Mouse (Mus musculus) CD4-positive, CD25-positive, alpha-beta regulatory T cell, adult 4 months (primary cell): ENCODE data around the gene Itpk1. TPM values are rescaled to one million over a fixed set of nuclear protein-coding genes. Genes with fewer than 3 reads are reported as not detected.
A peak's percentile ranks its signal among the peaks of the same experiment; 100 is the strongest.

Experiments used
- ATAC-seq: one replicate; pipeline ENCODE4 v1.8.0; 2017
- polyA plus RNA-seq, 2 experiments: library from polyadenylated mRNA; unstranded; fragments of 100-300 nt; shearing (Covaris generic); gene quantifications; one replicate each; pipeline ENCODE4 v1.2.1; 2017

Itpk1 gene
- 10 to 100 TPM; 16.3 to 20.8 TPM for polyA plus RNA-seq

DNA sequence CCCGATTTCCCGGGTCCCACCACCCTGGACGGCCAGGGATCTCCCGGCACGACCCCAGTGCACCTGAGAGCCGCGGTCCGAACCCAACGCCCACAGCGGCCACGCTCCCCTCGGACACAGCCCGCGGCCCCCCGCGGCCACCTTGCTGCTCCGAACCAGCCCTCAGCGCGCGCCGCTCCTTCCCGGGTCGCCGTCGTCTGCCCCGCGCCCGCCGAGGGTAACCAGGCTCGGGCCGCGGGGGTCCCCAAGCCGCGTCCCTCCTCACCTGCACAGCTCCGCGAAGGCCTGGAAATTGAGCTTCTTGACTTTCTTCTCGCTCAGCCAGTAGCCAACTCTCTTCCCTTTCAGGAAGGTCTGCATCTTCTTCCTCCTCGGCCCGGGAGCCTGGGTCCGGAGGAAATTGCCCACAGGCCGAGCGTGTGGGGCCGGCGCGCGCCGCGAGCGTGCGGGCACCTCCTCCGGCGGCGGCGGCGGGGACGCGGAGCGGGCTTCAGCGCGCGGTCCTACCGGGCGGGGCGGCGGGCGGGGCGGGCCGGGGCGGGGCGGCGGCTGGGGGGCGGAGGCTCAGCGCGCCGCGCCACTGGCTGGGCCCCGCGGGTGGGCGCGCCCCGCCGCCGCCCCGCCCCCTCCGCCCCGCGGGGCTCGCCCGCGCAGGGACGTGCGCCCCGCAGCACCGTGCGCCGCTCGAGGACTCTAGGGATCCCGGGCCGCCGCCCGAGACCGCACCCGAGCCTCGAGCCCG, at the start of gene Itpk1:
Gene Itpk1 (minus strand): TSS at position 474 of the 742 bp plus-strand sequence.
- ATAC-seq, result peak; percentile 40

DNA sequence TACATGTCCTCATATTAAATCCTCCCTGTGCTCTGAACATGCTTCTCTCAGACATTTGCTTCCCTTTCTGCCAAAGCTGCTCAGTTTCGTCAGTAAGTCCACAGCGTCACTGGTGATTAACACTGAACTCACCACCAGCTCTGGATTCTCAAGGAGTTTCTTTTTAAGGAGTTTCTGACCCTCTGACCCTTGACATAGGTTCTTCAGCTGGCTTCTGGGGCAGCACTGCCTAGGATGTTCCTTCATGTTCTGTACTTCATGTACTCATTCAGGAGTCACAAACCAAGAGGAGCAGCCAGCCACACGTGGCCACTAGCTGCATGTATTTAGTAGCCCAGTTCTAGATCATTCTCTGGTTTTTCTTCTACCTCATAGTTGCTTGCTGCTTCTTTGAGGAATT, 43.5 kb upstream of the Itpk1 start:
- ATAC-seq, result no peak

DNA sequence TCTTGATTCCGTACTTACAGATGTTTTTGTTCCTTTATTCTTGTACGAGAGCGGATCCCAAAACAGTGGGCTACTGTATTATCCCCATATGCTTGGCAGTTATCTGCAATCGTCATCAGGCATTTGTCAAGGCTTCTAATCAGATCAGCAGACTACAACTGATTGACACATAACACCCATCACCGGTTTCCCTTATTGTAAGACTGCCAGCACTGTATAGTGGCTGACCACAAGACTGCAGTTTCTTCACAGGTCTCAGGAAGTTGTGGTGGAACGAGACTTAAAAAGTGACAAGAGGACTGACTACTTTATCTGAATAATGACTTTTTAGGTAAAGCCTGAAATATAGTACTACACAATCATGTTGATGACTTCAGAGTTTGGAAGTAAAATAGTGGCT, 40.1 kb upstream of the Itpk1 start:
- ATAC-seq, result peak; percentile 77

DNA sequence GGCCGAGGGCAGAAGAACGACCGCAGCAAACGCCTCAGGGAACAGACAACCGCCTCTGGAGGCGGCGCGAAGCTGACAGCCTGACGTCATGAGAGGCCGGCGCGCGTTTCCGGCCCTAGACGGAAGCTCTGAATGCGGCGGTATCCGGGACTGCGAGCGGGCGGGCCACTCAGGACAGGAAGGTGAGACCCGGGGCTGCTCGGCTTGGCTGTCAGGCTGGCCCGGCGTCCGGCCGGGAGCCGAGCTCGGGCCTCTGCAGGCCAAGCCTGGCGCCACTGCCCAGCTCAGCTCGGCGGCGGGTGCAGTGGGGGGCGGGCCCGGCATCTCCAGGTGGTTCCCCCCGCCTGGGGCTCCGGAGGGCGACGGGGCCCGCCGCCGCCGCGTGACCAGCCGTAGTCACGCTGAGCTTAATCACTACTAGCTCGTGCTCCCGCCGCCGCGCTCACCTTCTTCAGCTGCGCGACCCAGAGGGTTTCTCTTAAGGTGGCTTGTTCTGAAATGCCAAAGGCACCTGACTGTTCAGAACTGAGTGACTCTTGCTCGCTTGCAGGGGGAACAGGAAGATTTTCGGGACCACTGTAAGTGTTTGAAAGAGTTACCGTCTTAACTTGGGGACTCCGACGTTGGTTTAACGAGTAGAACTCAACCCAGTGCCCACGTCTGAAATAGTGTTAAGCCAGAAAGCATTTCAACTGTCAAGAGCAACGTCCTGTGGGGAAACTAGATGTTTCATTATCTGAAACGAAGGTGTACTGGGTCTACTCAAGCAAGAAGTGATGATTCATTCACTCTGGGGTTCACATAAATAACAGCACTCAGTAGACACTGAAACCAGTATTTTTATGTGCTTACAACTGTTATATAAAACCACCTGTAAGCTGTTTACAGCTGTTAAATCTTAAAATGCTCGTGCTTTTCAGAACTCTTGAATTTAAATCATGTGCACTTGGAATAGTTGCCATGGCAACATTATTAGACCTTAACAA, 39.2 kb upstream of the Itpk1 start, which contains the start of the genes Moap1 and Tmem251:
Gene Moap1 (minus strand): TSS at position 73 of the 986 bp plus-strand sequence.
Gene Tmem251 (plus strand): TSS at position 174 of the 986 bp plus-strand sequence.
- ATAC-seq, result peak; percentile 89

DNA sequence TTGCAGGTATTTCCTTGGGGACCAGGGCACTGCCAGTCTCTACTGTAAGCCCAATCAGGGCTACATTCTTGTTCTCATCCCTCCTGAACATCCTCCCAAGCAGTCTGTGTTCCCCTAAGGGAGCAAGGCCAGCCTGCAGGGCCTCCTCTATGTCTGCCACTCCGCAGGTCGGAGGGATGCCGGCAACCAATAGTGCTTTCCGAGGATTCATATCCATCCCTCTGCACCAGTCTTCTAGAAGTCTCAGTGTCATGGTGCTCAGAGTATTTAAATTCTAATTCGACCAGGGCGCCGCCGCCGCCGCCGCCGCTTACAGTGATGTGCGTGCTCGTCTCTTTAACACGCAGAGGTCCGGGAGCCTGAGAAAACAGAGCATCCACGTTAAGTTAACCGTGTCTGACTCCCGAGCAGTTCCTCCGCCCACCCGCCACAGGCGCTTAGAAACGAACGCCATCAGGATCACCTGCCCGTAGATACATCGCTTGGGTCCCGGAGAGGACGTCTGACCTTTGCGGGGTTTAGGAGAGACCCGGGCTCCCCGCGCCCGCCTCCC, 38.4 kb upstream of the Itpk1 start:
- peak; percentile 31 for ATAC-seq

DNA sequence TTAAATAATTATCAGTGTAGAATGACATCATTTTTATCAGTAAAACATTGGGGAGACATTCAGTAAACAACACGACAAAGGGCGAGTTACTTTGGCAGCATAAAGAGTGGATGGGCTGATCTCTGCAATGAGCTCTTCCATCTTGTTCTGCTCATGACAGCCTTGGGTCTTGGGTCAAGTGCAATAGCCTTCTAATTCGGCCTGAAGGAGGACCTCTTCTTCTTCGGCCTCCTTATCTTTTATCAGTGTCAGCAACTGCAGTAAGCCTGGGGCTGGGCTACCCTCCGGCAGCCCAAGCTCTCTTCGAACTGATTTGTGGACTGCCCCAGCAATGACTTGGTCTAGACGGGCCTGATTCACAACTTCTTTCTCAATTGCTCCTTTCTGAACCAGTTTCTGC, 37.3 kb upstream of the Itpk1 start:
- ATAC-seq, result no peak

DNA sequence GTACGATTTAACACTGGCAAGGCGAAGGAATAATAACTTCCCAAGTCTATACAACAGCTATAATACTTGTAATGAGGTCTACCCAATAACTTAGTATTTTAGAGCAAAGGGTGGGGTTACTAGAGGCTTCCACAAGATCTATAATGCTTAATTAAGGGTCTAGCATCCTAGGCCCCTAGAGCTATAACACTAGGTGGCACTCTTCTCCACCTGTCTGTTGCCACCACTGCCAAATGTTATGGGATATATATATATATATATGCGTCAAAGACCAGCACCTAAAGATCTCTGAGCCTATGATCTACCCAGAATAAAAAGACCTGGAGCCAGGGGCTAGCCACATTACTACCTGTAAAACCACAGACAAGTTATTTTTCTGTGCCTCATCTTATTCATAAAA, 35.6 kb upstream of the Itpk1 start:
- no peak for ATAC-seq

DNA sequence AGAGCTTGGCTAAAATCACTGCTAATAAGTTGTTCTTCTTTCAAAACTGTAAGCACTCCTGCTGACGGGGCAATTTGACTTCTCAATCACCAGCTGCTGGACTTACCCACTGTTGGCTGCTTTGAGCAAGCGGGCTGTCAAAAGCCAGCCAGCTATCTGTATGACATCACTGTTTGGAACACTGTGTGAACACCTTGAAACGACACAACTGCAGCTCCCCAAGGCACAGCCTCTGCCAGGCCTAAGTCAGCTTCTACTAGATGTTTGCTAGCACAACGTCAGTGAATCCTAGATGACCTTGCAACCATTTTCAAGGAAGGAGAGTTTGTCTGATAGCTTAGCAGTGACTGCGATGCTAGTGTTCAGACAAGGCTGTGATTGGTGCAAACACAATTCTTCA, 34.4 kb upstream of the Itpk1 start:
- no peak for ATAC-seq

DNA sequence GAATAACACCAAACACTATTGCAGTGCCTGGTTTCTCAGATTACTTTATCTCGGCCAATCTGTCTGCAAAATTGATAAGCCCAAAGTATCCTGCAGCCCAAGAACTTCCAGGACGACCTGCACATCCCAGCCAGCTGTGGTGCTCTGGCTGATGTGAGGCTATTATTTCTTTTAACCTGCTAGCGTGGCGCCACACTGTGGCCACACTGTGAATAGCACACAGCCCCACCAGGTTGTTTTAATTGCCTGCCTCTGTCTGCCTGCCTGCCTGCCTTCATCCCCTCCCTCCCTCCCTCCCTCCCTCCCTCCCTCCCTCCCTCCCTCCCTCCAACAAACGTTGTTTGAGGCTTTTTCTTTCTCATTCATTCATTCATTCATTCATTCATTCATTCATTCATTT, 28.7 kb upstream of the Itpk1 start:
- peak; percentile 64 for ATAC-seq

DNA sequence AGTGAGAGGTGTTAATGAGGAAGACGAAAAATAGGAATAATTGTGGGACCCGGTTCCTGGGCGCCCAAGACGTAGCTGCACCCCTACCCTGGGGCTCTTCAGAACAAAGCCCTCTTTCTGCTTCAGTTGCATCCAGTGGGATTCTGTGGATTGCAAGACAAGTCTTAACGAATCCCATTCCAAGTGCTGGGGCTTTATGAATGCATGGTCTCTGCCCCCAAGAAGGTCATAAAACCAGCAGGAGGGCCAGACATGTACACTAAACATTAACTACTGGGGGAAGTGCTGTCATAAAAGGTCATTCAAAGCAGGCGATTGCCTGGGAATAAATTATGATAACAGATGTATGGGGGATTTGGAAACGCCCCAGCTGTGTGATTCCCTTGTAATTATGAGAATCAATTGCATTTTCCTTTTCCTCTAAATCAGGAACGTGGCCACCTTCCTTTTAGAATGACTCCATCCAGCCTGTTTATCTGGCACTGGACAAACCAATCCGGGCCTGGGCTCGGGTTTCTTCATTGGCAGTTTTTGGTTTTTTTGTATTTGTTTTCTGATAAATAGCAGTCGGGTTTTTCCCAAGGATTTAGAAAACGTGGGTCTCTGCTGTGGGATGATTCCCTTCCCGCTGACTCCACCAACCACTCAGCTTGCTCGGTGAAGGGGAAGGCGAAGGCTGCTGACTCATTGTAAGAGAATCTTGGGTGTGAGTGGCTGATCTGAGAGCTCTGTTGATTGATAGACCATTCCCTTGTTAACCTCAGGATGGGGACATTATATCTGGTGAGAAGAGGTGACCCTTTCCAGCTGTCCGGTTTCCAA, 26.3 kb upstream of the Itpk1 start:
- ATAC-seq, result no peak

DNA sequence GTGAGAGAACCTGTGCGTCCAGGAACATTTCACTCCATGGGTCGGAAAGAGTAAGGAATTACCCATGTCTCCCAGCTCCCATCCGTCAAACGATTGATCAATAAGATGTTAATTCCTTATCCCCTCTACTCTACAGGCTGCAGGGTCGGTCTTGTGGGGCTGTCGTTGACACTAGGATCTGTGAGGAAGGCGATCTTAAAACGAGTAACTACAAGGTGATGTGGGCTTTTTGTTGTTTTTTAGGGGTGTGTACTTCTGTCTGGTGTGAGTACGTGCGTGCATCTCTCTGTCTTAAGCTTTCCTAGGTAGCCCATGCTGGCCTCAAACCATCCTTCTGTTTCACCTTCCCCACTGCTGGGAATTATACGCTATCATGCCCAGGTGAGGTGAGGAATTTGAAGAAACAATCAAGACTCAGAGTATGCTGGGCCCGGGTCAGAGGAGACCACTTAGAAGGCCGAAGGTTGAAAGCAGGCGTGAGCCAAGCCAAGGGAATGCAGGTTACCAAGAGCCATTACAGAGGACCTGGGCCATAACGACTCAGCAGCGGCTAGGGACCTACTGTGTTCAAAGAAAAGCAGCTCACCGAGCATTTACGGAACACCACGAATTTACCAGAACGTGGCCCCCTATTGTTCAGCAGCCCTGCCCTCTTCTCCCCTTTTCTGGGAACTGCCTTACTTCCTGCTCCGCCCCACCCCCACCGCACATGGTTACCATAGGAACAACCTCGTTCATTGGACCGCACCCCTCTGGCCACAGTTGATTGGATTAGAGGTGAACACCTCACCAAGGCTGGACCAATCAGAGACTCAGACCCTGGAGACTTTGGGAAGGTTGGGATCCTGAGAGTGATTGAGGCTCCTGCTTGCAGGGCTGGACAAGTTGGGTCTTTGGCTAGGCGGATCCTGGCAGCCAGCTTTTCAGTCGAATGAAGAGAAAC, 25.4 kb upstream of the Itpk1 start:
- peak; percentile 64 for ATAC-seq

DNA sequence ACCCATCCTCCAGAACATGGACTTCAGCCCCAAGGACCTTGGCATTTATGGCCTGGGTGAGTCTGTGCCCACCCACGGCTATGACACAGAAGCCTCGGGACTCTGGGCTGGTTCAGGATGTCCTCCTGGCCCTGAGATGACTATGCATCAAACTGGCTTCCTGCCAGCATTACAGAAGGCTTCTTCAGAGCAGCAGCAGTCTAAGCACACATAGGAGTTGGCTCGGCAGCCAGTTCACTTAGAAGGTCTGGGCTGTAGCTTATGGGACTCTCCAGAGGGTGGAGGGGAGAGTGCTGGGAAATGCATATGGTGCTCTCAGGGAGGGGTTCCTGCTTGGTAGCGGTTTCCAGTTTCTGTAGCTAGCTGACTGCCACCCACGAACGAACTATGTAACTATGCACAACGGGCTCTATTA, 21.0 kb upstream of the Itpk1 start:
- ATAC-seq, result peak; percentile 64

DNA sequence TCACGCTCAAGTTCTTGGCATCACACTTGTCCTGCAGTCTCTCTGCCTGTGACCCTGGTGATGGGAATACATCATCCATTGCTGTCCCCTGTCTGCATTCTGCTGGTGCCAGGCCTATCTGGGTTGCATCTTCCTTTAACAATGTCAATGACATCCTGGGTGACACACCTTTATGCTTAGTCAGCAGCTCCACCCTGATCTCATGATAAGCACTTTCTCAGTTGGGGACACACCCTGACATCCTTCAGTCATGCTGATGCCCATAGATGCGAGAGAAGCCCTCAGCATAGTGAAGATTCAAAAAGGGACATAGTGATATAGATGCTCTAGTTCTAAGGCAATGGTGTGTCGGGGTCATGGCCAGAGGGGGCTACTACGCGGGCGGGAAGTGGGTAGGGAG, 20.4 kb upstream of the Itpk1 start:
- peak; percentile 60 for ATAC-seq

DNA sequence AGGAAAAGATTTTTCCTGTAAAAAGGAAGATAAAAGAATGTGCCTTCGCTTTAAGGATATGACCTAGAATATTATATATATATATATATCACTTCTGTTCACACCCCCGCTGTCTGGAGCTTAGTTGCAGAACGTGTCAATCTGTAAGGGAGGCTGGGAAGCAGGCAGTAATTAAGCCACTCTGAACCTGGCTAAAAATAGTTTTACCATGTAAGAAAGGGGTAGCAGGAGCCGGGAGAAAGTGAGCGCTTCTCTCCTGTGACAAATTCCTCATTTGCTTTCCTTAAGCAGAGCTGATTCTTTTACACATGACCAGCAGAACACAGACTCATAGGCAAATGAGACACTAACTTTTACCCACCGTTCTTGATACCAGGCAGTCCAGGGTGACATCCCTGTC, 19.1 kb upstream of the Itpk1 start:
- no peak for ATAC-seq

DNA sequence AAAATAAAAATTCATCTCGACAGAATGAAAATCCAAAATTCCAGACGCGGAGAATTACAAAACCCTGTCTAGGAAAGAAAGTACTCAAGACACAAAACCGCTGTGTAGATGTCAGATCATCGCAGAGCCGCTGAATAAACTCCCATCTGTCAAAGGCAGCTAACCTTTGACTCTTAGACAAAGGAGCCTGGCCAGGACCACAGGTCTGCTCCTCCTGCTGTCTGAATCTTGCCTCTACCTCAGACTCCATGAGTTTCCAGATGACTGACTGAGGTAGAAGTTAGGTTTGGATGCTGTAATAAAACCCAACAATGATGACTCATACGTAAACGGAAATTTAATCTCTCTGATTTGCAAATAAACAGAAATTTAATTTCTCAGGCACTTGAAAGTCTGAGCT, 18.2 kb upstream of the Itpk1 start:
- ATAC-seq, result no peak

DNA sequence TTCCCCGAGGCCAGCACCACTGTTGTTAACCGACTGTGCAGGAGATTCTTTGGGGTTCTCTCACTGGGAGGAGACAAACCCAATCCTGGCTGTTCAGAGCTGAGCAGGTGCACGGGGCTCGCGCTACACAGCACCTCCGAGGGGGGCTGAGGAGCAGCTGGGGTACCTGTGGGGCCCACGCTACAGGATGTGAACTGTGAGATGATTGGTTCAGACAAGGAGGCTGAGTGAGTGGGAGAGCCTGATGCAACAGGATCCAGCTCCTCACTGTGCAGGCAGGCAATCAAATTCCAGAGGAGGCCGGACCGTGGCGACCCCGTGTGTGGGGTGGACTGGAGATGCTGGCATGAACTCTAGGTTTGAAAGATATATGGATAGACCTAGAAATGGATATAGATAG, 17.7 kb upstream of the Itpk1 start:
- no peak for ATAC-seq

DNA sequence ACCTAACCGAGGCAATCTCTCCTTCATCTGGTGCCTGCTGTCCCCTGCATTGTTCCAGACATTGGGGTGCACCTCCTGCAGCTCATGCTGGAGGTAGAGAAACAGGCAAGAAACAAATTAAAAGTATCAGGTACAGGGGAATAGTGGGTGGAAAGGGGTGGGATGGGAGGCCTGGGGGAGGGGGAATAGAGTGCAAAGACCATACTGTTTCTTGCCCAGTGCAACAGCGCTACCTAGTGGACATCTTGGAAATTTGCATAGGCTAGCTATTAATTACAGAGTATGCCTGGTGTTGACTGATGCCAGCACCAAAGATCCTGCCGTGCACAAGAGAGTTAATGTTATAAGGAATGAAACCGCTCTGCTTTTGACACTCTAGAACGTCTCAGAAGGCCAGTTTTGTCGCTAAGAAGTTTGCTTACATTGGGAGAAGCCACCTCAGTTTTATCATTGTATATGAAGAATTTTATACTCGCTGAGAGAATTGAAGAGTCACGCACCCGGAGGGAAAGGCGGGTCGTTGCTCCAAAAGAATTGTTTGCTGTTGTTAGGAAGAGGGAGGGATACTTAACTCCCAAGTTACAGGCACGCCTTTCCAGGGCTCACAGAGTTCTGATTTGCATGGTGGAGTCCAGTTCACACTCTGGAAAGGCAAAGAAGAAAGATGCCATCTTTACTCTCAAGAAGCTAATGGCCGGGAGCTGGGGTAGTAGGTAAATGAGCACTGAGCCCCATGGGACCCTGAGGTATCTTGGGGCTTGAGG, 15.0 kb upstream of the Itpk1 start:
- peak; percentile 81 for ATAC-seq

DNA sequence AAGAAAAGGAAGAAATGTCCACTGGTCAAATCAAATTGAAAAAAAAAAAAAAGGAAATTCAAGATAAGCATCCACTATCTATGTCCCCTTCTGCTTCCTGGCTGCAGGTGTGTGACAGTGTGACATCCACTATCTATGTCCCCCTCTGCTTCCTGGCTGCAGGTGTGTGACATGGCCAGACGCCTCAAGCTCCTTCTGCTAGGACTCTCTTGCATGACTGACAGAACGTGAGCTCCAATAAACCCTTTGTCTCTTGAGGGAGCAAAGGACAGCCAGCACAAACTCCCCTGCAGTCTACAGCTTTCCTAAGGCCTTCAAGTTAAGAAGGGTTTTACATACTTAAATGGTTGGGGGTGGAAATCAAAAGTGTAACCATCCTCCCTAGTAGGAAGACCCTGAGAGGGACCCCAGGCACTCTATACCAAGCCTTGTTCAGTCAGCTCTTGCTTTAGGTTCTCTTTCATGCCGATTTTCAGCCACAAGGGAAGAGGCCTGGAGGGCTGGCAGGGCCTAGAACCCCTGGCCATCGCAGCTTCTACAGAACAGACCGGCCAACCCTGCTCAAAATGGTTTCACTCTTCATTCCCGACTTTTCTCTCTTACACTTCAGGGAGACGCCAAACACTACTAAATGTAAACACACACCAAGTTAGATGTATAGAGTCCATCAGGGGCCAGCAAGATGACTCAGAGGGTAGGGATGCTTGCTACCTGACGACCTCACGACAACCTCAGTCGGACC, 10.1 kb upstream of the Itpk1 start:
- no peak for ATAC-seq

DNA sequence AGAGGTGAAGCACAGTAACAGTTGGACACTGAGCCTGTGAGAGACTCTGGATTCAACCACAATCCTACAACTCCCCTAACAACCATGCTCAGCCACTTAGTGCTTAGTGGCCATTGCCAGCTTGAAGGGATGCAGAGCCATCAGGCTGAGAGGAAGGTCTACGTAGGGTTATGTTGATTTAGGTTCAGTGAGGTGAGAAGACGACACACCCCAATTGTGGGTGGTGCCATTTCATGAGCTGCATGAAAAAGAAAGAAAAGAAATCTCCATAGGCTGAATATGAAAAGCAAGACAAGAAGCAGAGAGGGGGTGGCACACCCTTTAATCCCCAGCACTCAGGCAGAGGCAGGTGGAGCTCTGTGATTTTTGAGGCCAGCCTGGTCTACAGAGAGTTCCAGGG, 9.4 kb upstream of the Itpk1 start:
- no peak for ATAC-seq
